Mouse (Mus musculus) ovary, postnatal 10 days (tissue): ENCODE measurements around the gene Trim40.
"Not testable (repeated sequence)": the region's sequence is repeated elsewhere in the genome, so short reads cannot be mapped to it uniquely, and the experiment has no call there.

Experiments used
- DNase-seq: peaks from one replicate; pipeline ENCODE4 v3.0.0; 2022; ENCODE audit warnings: low spot score

The Trim40 gene

GRCm38 (mm10) chr17:36892362-36892761 is 2.4 kb upstream of the Trim40 start:
- DNase-seq, result no peak

- not testable (repeated sequence) for DNase-seq
These were observed 1.6 kb upstream of the Trim40 start for GRCm38 (mm10) chr17:36891496-36891895.

- no peak for DNase-seq
These were observed 4.7 kb downstream of the Trim40 start for GRCm38 (mm10) chr17:36885132-36885790.

GRCm38 (mm10) chr17:36883350-36883749 is 6.6 kb downstream of the Trim40 start:
- no peak for DNase-seq

GRCm38 (mm10) chr17:36874636-36875035 is 15.3 kb downstream of the Trim40 start:
- no peak for DNase-seq

DNA sequence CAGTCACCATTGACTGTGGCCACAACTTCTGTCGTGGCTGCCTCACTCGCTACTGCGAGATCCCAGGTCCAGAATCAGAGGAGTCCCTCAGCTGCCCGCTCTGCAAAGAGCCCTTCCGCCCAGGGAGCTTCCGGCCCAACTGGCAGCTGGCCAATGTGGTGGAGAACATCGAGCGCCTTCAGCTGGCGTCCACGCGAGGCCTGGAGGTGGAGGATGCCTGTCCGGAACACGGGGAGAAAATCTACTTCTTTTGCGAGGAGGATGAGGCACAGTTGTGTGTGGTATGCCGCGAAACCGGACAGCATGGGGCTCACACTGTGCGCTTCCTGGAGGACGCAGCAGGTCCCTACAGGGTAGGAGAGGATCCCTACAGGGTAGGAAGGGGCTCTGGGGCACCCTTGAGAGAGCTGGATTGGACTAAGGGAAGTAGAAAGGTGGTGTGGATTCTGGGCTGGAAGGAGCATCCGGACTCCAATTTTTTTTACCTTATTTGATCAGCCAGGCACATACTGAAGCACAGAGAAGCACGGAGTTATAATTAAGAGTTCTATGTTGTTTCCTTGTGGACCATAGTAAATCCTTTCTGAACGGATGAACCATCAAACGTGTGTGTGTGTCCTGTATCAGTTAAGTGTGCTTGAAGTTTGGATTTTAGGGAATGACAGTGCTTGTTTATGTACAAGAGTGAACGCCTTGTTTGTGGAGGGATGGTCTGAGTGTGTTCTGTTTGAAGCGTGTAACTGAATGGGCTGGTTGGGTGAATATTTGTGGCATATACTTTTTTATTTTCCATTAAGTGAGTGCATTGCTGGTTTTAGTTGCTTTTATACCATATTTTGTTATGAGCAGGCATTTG is 19.7 kb downstream of the Trim40 start:
- DNase-seq, result no peak

- DNase-seq, result no peak
These were observed 20.5 kb downstream of the Trim40 start, which contains the start of gene Trim10 for GRCm38 (mm10) chr17:36869284-36869954. Trim10 (plus strand) TSS chr17:36869574.

DNA sequence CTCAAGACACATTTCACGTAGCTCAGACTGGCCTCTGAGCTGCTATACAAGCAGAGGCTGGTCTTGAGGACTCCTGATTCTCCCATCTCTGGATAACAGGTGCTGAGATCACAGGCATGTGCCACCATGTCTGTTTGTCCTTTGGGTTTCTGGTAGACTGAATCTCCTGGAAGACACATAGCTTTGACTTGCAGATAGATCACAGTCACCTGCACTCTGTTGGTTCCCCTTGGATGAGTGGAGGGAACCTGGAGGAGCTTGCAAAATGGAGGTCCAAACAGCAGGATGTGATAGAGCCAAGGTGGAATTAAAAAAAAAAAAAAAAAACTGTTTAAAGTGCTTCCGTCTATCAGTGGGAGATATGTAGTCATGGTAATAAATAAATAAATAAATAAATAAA is 21.1 kb downstream of the Trim40 start:
- no peak for DNase-seq

DNA sequence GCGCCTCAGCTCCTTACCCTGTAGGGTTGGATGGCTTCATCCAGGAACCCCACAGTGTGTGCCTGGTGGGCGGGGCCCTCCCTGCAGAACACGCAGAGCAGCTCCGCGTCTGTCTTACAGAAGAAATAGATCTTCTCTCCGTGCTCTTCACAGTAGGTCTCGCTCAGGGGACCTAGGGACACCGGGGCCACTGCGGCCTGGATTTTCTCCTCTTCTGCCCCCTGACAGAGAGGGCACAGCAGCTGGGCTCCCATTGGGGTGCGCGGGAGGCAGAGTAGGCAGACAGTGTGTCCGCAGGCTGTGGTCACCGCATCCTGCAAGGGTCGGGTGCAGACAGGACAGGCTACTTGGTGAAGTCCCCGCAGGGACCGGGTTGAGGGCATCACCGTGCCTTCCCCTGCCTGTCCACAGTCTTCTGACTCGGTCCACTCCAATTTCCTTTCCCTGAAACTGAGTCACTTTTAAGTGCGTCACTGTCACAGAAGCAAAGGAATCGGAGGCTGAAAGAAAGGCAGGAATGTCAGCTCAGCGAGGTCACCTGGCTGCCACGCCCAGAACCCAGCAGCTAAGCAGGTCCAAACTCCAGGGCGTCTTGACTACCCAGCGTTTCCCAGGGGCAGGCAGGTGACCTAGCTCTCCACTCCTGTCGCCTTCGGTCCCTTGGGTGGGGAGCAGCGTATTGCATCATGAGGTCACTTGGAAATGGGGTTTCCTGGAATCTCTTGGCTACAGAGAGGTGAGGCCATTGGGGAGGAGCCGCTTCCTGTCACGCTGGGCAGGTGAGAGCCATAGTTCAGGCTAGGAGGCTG is 23.0 kb downstream of the Trim40 start, which contains the start of gene Trim15:
Trim15 (minus strand) TSS at position 492 of the 809 bp plus-strand sequence.
- DNase-seq, result no peak

DNA sequence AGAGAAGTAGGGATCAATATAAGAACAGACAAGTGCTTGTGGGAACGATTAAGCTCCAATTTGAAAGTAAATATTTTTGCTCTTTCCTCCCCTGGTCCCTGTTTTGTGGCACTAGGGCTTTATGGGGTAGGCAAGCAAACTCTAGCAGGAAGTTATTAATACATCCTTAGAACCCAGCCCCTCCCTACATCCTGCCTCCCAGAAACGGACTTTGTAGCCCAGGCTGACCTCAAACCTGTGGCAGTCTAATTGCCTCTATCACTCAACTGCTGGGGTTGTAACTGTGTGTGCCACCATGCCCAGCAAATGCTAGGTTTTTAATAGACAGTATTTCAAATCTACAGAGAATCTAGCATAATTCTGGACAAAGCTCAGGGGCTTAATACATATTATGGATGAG is 28.2 kb downstream of the Trim40 start:
- DNase-seq, result no peak

DNA sequence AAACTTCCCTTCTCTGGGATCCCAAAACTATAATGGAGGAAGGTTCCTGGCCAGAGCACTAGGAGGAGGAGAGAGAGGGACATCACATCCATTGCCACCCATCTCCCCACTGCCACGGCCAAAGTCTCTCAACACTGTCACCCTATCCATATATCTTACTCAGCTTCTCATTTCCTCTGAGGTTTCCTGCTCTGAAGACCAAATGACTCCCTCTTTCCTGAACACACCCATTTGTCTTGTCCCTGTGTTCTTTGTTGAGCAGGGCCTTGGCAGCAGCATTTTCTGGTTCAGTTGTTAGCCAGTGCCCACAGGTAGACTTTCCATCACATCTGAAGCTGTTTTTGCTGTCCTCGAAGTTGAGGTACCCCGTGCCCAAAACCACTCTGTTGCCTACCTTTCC is 31.7 kb downstream of the Trim40 start:
- DNase-seq, result no peak

DNA sequence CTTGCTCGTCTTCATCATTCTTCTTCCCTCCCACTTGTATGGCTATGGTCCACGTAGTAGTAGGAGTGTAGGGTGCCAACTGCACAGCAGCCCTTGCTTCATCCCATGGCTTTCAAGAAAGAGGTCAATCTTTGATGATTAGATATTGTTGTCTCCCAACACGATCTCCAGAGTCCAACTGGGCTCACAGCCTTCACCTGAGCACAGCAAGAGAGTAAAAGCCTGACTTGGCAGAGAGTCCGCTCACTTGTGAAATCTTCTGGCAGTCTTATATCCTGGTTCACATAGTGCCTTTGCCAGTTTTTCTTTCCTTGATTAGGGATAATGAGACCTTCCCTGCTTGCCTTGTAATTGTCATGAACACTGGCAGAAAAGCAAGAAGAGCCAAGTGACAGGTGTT is 33.7 kb downstream of the Trim40 start:
- no peak for DNase-seq

DNA sequence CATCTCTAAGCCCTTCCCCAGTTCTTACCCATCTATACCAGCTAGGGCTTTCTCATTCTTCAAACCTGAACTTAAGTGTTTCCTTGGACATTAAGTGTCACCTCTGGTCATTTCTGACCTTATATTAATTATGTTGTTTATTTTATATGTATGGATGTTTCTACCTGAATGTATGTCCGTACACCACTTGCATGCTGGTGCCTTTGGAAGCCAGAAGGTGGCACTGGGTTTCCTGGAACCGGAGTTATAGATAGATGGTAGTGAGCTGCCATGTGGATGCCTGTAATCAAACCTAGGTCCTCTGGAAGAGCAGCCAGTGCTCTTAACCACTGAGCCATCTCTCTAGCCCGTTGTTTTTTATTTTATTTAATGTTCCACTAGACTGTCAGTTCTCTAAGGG is 34.4 kb downstream of the Trim40 start:
- no peak for DNase-seq

GRCm38 (mm10) chr17:36851627-36852026 is 38.3 kb downstream of the Trim40 start:
- no peak for DNase-seq

DNA sequence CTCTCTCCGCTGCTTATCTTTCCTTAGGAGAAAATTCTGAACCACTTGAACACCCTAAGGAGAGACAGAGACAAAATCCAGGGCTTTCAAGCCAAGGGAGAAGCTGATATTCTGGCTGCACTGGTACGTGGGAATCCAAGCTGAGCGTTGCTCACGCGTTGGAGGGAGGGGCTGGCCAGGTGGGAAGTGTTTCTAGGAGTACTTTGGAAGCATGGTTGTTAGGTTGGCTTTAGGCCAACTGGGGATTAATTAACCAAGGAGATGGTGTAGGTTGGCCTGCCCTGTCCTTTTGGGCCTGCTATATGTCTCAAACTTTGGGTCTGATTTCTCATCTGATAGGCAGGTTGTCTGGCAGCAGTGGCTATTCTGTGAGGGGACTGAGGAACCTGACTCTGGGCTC is 38.7 kb downstream of the Trim40 start:
- no peak for DNase-seq

DNA sequence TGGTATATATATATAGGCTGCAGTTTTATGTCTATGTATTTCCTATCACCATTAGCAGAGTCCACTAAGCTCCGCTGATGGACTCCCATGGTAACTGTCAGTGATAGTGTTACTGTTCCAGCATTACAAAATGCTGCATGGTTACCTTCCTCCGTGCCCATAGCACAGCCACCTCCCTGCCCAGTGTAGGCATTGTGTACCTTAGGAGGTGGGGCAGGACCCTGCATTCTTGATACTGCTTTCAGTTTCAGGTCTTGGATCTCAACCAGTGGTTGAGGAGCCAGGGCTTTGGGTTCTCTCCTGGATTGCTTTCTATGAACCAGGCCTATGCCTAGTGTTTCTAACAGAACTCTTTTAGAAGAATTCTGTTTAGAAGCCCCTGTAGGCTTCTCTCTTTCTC is 39.9 kb downstream of the Trim40 start:
- DNase-seq, result no peak

GRCm38 (mm10) chr17:36848911-36849310 is 41.0 kb downstream of the Trim40 start:
- no peak for DNase-seq

DNA sequence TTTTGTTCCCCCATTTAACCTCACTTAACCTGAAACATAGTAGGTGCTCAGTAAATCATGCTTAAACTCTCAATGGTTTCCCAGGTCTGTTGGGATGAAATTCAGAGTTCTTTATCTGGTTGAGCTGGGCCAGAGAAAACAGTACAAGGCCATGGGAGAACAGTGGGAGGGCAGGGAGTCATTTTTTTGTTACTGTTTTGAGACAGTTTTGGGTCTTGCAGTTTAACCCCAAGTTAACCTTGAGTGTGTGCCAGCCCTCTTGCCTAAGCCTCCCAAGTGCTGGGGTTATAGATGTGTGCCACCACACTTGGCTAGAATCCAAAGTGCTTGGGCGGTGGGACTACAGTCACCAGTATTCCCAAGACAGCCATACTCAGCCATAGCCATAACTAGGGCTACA is 45.2 kb downstream of the Trim40 start:
- DNase-seq, result no peak

DNA sequence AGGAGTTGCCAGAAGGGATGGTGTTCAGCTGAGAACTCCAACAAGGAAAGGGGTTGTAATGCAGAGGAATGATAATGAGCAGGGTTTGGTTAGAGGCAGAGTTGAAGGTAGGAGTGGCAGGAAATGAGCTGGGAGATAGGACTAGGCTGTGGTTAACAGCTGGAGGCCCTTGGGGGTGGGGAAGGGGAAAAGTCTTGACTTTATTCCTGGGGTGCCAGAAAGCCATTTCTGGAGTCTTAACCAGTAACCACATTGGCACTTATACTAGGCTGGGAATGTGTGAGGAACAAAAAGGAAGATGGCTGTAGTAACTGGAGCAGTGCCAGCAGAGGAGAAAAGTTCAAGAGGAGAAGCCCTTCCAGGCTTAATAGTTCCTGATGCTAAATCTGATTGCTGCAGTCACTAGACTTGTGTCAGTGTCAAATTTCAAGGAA is 45.6 kb downstream of the Trim40 start:
- DNase-seq, result no peak

GRCm38 (mm10) chr17:36843696-36844095 is 46.2 kb downstream of the Trim40 start:
- no peak for DNase-seq

DNA sequence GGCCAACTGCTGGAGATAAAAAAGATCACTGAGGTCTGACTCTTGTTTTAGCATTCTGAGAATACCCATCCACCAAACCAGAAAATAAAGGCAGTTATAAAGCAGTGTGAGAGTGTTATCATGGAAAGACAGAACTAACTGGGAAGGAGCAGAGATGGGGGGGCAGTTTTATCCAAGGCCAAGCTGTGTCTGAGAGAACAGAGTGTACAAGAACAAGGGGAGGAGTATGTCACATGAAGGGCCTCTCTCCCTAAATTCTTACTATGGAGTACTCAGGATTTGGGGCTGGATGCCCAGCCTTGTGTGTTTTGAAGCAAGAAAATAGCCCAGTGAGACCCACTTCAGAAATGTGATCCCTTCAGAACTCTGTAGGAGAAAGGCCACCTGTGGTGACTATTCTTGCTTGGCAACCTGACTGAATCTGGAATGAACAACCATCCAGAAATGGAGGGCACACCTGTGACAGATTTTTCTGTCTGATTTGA is 48.9 kb downstream of the Trim40 start:
- DNase-seq, result no peak

DNA sequence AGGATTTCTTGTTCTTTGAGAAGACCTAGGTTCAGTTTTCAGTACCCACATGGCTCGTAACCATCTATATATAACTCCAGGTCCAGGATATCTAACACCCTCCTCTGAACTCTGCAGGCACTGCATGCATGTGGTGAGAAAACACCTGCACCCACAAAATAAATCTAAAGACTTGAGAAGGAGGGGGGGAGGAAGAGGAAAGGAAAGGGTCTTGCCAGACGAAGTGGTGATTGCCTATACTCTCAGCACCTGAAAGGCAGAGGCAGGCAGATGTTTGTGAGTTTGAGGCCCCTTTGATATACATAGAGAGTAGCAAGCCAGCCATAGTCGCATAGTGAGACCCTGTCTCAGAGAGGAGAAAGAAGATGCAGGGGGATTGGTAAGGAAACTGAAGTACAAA is 50.0 kb downstream of the Trim40 start:
- no peak for DNase-seq
